Mouse (Mus musculus) heart, embryonic 10.5 days (tissue): ENCODE measurements around the gene Gm10134. TPM values are rescaled to one million over a fixed set of nuclear protein-coding genes. Genes with fewer than 3 reads are reported as not detected.
"Not testable (repeated sequence)": the region's sequence is repeated elsewhere in the genome, so short reads cannot be mapped to it uniquely, and the experiment has no call there.

ENCODE experiments used
- DNase-seq: peaks from one replicate; pipeline ENCODE4 v3.0.0-alpha.2; 2017; ENCODE audit warnings: low spot score
- H3K27ac ChIP-seq: fragments of 300-500 bp; sonication (generic); 2 replicates; pipeline ENCODE4 v1.5.1; 2016; ENCODE audit warnings: mild to moderate bottlenecking
- H3K27me3 ChIP-seq: fragments of 300-500 bp; sonication (generic); 2 replicates; pipeline ENCODE4 v1.6.1; 2016; ENCODE audit warnings: mild to moderate bottlenecking; ENCODE audit not compliant: poor library complexity, insufficient read depth, severe bottlenecking
- H3K36me3 ChIP-seq: fragments of 300-500 bp; sonication (generic); 2 replicates; pipeline ENCODE4 v1.6.1; 2016; ENCODE audit warnings: mild to moderate bottlenecking, moderate library complexity
- H3K4me1 ChIP-seq: fragments of 300-500 bp; sonication (generic); 2 replicates; pipeline ENCODE4 v1.6.1; 2016; ENCODE audit warnings: mild to moderate bottlenecking
- H3K4me3 ChIP-seq: fragments of 300-500 bp; sonication (generic); 2 replicates; pipeline ENCODE4 v1.5.1; 2016; ENCODE audit warnings: mild to moderate bottlenecking, moderate library complexity
- H3K9me3 ChIP-seq: fragments of 300-500 bp; sonication (generic); 2 replicates; pipeline ENCODE4 v1.6.1; 2016; ENCODE audit warnings: mild to moderate bottlenecking, moderate library complexity
- WGBS: fragments of 180-500 bp; shearing (Covaris S2); methylation state at CpG from one replicate; pipeline ENCODE4 v1.1.7; 2016; 5-methylcytosine and 5-hydroxymethylcytosine counted together
- polyA plus RNA-seq: library from polyadenylated mRNA; unstranded; fragments of >200 nt; fragmentation: Nextera tagmentation; extraction: Ambion mirVana; gene quantifications from 2 replicates; pipeline ENCODE4 v1.2.1, GENCODE M21; 2016

Gm10134 gene
- polyA plus RNA-seq, 1 experiment from 2014 or later = not detected

DNA sequence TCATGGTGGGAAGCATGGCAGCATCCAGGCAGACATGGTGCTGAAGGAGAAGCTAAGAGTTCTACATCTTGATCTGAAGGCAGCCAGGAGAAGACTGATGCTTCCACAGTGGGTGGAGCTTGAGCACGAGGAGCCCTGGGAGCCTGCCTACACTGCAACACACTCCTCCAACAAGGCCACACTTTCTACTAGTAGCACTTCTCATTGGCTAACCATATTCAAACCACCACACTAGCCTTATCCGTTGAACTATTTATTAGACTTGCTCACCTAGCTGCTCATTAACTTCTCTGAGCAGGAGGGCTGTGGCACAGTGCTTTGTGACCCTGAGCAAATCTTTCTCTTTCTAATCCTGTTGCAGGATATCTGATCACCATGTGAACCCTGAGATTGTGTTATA lies 22.0 kb upstream of the Gm10134 start:
- Histone ChIP-seq H3K27me3 (no peaks in the 10 kb centered on the region), H3K36me3 (no peaks in the 10 kb centered on the region), H3K9me3 (no peaks in the 10 kb centered on the region), H3K27ac (no peak overlapping the region), H3K4me3 (no peak overlapping the region), H3K4me1 (no peaks in the 10 kb centered on the region)
- DNase-seq = no peak
- WGBS = 66% methylated on average over 2 of the region's 2 CpGs

DNA sequence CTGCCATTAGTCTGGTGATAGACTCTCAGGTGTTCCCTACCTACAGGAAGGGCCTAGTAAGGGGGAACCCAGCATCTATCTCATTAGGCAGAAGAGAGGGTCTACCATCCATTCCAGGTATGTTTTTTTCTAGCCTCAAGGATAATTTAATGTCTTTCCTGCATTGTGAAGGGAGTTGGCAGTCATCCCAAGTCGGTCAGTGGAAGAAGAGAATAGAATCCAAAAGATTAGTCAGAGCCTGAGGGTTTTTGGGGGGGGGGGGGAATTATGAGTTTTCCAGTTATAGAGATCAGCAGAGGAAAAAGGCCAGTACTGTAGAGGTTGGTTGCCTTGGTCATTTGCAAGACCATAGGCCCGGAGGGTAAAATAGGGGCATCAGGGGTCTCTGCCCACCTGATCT lies 11.4 kb upstream of the Gm10134 start:
- Histone ChIP-seq H3K4me3 (no peak overlapping the region), H3K27ac (no peak overlapping the region), H3K27me3 (0 out of 2 replicates have a peak, but pooled peaks cover 3% of the 10 kb centered on the region), H3K4me1 (0 out of 2 replicates have a peak, but pooled peaks cover 6% of the 10 kb centered on the region), H3K36me3 (no peaks in the 10 kb centered on the region), H3K9me3 (no peaks in the 10 kb centered on the region)
- no peak for DNase-seq
- WGBS = 81% methylated on average over 2 of the region's 2 CpGs

DNA sequence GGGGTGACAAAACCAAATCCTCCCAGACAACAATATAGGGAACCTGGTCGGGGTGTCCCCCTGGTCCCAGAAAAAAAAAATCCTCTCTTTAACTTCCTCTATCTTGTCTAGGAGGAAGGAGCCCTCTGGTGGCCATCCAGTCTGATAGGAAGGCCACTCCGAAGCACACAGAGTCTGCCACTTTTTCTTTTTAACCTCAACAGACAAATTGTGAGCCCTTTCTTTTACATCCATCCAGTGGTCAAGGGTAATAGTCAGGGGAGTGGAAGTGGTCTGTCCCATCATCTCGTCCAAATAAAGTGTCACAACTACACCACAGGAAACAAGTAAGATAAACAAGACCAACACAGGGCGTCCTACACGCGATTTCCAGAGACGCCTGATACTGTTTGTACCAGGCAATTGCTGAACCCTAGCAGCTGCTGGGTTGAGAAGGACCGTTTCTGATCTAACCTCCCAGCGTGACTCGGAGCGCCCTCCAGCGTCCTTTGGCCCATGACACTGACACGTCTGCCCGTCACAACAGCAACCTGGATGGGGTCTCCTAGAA lies 10.6 kb upstream of the Gm10134 start:
- H3K4me1 ChIP-seq = 0 out of 2 replicates have a peak, but pooled peaks cover 6% of the 10 kb centered on the region
- WGBS = 76% methylated on average over 14 of the region's 14 CpGs
- H3K27me3 ChIP-seq = 0 out of 2 replicates have a peak, but pooled peaks cover 3% of the 10 kb centered on the region
- no peak overlapping the region for H3K27ac ChIP-seq
- H3K9me3 ChIP-seq = no peaks in the 10 kb centered on the region
- no peak overlapping the region for H3K4me3 ChIP-seq
- no peaks in the 10 kb centered on the region for H3K36me3 ChIP-seq
- no peak for DNase-seq

DNA sequence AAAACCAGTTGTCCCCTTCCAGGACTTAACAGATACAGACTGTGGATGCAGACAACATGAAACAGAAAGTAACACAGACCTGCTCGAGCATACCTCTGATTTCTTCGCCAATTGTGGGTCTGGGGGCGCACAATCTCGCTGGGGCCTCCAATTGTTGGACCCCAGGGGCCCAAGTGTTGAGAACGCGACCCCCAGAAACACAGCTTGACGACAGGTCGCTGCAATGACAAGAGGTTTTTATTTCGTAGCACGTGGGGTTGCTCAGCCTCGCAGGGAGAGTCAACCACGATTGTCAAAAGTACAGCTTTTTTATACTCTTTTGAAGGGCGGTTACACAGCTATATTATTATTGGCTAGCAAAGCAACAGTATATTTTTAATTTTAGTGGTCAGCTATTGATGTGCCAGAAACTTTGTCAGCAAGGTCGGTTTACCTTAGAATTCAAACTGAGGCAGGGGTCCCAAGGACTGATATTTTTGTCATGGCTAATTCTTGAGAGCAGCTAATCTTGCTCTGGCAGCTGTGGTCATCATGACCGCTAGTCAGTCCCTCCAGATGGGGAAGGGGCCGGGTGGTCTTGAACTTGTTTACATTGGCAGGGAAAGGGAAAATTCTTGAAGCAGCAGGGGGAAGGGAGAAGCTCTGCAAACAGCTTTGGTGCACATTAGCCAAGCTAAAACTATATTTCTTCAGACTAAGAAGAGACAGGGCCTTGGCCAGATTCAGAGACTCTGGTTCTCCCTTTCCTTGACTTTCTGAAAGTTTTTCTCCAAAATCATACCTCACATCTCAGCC lies 9.9 kb upstream of the Gm10134 start:
- Histone ChIP-seq H3K27ac (no peak overlapping the region), H3K27me3 (0 out of 2 replicates have a peak, but pooled peaks cover 3% of the 10 kb centered on the region), H3K4me1 (0 out of 2 replicates have a peak, but pooled peaks cover 6% of the 10 kb centered on the region), H3K36me3 (no peaks in the 10 kb centered on the region), H3K9me3 (no peaks in the 10 kb centered on the region), H3K4me3 (no peak overlapping the region)
- no peak for DNase-seq
- 83% methylated on average over 16 of the region's 16 CpGs for WGBS

DNA sequence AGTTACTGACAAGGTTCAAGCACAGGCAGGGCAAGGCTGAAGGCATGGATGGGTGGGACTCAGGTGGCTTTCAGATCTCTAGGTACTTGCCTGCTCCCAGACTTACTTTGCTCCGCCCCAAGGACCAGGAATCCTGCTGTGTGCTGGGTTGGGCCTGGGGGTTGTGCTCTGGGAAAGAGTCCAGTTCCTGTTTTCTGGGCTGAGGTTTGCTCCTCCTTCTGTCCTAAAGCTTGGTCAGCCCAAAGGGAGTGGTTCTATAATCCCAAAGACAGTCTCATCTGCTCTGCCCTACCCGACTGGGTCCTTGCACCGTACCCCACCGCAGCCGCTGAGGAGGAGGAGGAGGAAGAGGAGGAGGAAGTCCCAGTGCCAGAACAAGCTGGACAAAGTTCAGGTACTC lies 9.2 kb upstream of the Gm10134 start, which contains the start of gene Gbgt1:
Gene Gbgt1 (plus strand): TSS at position 221 of the 400 bp plus-strand sequence.
- Histone ChIP-seq H3K9me3 (no peaks in the 10 kb centered on the region), H3K27me3 (peaks cover 7% of the 10 kb centered on the region; the same call in 1 of the 2 replicates), H3K36me3 (no peaks in the 10 kb centered on the region), H3K4me3 (no peak within 1 kb of the TSS), H3K27ac (no peak within 1 kb of the TSS), H3K4me1 (0 out of 2 replicates have a peak, but pooled peaks cover 6% of the 10 kb centered on the region)
- no peak for DNase-seq
- 78% methylated on average over 5 of the region's 5 CpGs for WGBS

DNA sequence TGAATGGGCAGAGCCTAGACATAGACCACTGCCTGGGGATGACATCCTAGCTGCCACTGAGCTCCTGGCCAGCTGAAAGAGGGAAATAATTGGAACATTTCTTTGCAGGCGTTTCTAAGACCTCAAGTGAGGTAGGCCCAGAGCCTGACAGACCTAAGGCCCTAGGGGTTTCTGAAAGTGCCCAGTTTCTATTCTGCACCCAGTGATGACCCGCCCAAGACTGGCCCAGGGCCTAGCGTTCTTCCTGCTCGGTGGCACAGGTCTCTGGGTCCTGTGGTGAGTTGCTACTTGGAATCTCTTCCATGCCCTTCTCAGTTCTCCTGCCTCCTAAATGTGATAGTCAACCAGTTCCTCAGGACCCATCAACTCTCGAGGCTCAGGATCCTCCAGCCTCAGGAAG lies 8.3 kb upstream of the Gm10134 start:
- DNase-seq = no peak
- Histone ChIP-seq H3K27me3 (peaks cover 7% of the 10 kb centered on the region; the same call in 1 of the 2 replicates), H3K27ac (no peak overlapping the region), H3K4me1 (0 out of 2 replicates have a peak, but pooled peaks cover 6% of the 10 kb centered on the region), H3K36me3 (no peaks in the 10 kb centered on the region), H3K9me3 (no peaks in the 10 kb centered on the region), H3K4me3 (no peak overlapping the region)
- 76% methylated on average over 5 of the region's 5 CpGs for whole genome bisulfite sequencing

DNA sequence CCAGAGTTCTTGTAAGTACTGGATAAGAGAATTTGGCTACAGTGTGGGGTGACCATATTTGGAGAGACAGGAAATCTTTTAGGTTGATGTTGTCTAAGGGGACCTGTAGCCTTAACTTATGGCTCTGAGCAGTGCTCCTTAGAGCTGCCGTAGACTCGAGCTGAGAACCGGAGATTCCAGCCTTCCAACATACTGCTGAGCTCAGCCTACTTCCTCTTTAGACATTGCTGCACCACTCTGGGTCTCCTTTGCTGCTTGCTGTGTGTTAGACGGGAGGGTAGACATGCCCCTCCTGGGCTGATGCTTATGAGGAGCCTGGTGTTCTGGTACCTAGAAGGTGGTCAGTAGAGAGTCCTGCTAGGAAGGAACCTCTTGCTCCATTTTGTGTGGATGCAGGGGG lies 7.5 kb upstream of the Gm10134 start:
- DNase-seq = no peak

DNA sequence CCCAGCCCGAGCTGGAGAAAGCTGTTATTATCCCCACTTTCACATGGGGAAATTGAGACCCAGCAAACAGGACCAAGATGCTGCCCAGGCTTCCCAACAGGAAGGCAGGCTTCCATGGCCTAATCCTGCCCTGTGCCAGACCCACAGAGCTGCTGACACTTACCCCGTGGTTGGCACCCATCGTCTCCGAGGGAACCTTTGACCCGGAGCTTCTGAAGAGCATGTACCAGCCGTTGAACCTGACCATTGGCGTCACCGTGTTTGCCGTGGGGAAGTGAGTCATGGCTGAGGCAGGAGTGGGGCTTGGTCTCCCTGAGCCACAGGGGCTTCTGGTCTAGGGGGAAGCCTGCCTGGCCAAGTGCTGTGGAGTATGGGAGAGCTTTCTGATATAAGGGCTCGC lies 2.9 kb upstream of the Gm10134 start:
- 82% methylated on average over 10 of the region's 10 CpGs for WGBS
- Histone ChIP-seq H3K4me3 (no peak overlapping the region), H3K9me3 (no peaks in the 10 kb centered on the region), H3K36me3 (no peaks in the 10 kb centered on the region), H3K4me1 (no peaks in the 10 kb centered on the region), H3K27me3 (peaks cover 10% of the 10 kb centered on the region; the same call in 1 of the 2 replicates), H3K27ac (no peak overlapping the region)
- DNase-seq = no peak

More for the DNA sequence above, 7.5 kb upstream of the Gm10134 start:
- no peaks in the 10 kb centered on the region for H3K36me3 ChIP-seq
- no peaks in the 10 kb centered on the region for H3K9me3 ChIP-seq
- no peak overlapping the region for H3K4me3 ChIP-seq
- WGBS = 76% methylated on average over 4 of the region's 4 CpGs
- H3K27ac ChIP-seq = no peak overlapping the region
- 0 out of 2 replicates have a peak, but pooled peaks cover 6% of the 10 kb centered on the region for H3K4me1 ChIP-seq
- peaks cover 13% of the 10 kb centered on the region; the same call in 1 of the 2 replicates for H3K27me3 ChIP-seq

DNA sequence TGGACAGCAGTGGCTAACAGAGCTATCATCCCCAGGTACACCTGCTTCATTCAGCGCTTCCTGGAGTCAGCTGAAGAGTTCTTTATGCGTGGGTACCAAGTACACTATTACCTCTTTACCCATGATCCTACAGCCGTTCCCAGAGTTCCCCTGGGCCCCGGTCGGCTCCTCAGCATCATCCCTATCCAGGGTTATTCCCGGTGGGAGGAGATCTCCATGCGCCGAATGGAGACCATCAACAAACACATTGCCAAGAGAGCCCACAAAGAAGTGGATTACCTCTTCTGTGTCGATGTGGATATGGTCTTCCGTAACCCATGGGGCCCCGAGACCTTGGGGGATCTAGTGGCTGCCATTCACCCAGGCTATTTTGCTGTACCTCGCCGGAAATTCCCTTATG lies 1.2 kb upstream of the Gm10134 start:
- Histone ChIP-seq H3K4me3 (no peak overlapping the region), H3K36me3 (no peaks in the 10 kb centered on the region), H3K27ac (no peak overlapping the region), H3K9me3 (no peaks in the 10 kb centered on the region), H3K27me3 (peaks cover 11% of the 10 kb centered on the region; the same call in 1 of the 2 replicates), H3K4me1 (no peaks in the 10 kb centered on the region)
- 86% methylated on average over 13 of the region's 13 CpGs for WGBS
- no peak for DNase-seq

DNA sequence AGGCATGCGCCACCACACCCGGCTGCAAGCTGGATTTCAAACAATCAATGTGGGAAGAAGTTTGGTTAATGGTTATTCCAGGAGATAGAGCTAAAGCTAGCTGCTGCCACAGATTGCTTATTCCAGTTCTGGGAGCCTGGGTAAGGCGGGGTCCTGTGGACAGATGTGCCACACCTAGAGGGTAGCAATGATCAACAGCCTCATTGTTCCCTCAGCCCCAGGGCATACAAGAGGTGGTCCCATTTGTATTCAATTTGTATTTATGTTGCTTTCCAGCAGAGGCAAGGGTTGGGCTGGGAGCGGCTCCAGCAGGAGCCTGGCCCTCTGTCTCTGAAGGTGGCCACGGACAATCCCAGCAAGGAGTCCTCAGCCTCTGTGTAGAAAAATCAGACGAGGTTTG lies 396 bp downstream of the Gm10134 start:
- no peaks in the 10 kb centered on the region for H3K36me3 ChIP-seq
- no peak overlapping the region for H3K27ac ChIP-seq
- H3K27me3 ChIP-seq = peaks cover 25% of the 10 kb centered on the region; the same call in 1 of the 2 replicates
- H3K4me1 ChIP-seq = no peaks in the 10 kb centered on the region
- H3K4me3 ChIP-seq = no peak overlapping the region
- no peak for DNase-seq
- 82% methylated on average over 6 of the region's 6 CpGs for WGBS
- H3K9me3 ChIP-seq = no peaks in the 10 kb centered on the region

DNA sequence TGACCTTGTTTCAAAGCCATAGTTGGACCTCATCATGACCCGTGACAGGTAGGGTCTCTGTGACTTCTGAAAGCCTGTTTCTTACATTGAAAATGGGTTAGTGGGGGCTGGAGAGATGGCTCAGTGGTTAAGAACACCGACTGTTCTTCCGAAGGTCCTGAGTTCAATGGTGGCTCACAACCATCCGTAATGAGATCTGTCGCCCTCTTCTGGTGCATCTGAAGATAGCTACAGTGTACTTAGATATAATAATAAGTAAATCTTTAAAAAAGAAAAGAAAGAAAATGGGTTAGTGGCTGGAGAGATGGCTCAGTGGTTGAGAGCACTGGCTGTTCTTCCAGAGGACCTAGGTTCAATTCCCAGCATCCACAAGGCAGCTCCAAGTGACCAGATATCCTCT lies 5.7 kb downstream of the Gm10134 start:
- Histone ChIP-seq H3K4me1 (peaks cover 12% of the 10 kb centered on the region), H3K27me3 (peaks cover 39% of the 10 kb centered on the region)
- not testable (repeated sequence) for DNase-seq, H3K27ac ChIP-seq, H3K9me3 ChIP-seq, H3K36me3 ChIP-seq, H3K4me3 ChIP-seq
- 40% methylated on average over 5 of the region's 5 CpGs for WGBS

DNA sequence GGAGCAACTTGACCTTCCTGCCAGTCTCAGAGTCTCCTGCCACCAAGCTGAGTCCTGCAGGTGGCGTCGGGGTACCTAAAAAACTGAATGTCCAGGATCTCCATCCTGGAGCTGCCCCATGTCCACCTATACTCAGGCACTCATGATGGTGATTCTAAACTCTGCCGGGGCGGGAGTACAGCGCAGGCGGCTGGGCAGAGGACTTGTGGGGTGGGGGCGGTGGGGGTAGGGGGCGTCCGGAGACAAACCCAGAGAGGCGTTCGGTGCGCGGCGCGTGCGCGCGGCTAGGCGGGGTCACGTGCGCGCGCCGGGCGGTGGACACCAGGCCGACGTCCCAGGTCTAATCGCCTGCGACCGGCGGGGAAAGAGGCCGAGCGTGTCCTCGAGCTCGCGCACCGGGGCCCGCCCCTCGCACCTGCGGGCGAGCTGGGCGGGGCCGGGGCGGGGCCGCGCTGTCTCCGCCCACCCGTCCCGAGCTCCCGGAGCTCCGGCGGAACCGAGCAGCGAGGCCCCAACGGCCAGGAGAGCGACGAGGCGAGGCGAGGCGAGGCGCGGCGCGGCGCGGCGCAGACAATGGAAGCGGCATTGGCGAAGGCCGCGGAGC lies 7.0 kb downstream of the Gm10134 start, which contains the start of gene Ralgds:
Gene Ralgds (plus strand): TSS at position 328 of the 604 bp plus-strand sequence.
- Histone ChIP-seq H3K27ac (peak within 1 kb of the TSS; percentile 85), H3K27me3 (peaks cover 39% of the 10 kb centered on the region), H3K4me1 (peaks cover 20% of the 10 kb centered on the region), H3K4me3 (peak within 1 kb of the TSS; percentile 75), H3K36me3 (no peaks in the 10 kb centered on the region), H3K9me3 (no peaks in the 10 kb centered on the region)
- DNase-seq = no peak
- under 1% methylated on average over 71 of the region's 71 CpGs for WGBS
